Mouse (Mus musculus): ENCODE measurements around the gene Atpaf1. TPM values are rescaled to one million over a fixed set of nuclear protein-coding genes. Genes with fewer than 3 reads are reported as not detected.

Atpaf1 gene
- polyA plus RNA-seq, 1 experiment = 27.6 TPM

DNA sequence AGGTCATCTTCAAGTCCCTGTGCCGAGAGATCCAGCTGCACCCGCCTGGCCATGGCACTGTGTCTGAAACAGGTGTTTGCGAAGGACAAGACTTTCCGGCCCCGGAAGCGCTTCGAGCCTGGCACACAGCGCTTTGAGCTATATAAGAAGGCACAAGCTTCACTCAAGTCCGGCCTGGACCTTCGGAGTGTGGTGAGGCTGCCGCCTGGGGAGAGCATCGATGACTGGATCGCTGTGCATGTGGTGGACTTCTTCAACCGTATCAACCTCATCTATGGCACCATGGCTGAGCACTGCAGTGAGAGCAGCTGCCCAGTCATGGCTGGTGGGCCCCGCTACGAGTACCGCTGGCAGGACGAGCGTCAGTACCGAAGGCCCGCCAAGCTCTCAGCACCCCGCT is 46.6 kb downstream of the Atpaf1 start:
- TF ChIP-seq CTCF (IDR thresholded peaks at IDR 0.05; ENCODE audit: borderline replicate concordance, extremely low read depth, insufficient read depth, insufficient read length) = no peak

DNA sequence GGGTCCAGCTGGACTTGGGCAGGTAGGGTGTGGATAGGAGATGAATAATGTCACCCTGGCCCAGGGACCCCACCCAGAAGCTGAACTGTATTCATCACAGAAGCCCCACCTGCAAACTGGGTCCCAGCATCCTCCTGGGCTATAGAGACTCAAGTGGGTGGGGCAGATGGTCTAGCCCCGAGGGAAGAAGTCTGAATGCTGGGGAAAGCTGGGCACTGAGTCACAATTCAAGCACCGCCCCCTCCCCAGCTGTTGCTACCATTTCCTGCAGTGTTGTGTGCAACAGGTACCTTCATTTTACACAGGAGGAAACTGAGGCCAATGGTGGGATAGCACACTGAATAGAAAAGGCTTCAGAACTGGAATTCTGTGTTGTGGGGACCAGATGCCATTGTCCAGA is 47.4 kb downstream of the Atpaf1 start:
- TF ChIP-seq CTCF (IDR thresholded peaks at IDR 0.05; ENCODE audit: borderline replicate concordance, extremely low read depth, insufficient read depth, insufficient read length) (no peak), POLR2A (IDR thresholded peaks at IDR 0.05; ENCODE audit: borderline replicate concordance, extremely low read depth, insufficient read depth, insufficient read length, poor library complexity, severe bottlenecking) (no peak)
- no peak for DNase-seq (ENCODE audit: low read depth)

More for the DNA sequence above, 46.6 kb downstream of the Atpaf1 start:
- no peak for DNase-seq (ENCODE audit: low read depth)

- no peak for DNase-seq (ENCODE audit: low read depth)
- no peak for TF ChIP-seq POLR2A (IDR thresholded peaks at IDR 0.05; ENCODE audit: borderline replicate concordance, extremely low read depth, insufficient read depth, insufficient read length, poor library complexity, severe bottlenecking)
- TF ChIP-seq CTCF (IDR thresholded peaks at IDR 0.05; ENCODE audit: borderline replicate concordance, extremely low read depth, insufficient read depth, insufficient read length) = no peak
Observed at GRCm38 (mm10) chr4:115835576-115835975, 51.0 kb downstream of the Atpaf1 start.

DNA sequence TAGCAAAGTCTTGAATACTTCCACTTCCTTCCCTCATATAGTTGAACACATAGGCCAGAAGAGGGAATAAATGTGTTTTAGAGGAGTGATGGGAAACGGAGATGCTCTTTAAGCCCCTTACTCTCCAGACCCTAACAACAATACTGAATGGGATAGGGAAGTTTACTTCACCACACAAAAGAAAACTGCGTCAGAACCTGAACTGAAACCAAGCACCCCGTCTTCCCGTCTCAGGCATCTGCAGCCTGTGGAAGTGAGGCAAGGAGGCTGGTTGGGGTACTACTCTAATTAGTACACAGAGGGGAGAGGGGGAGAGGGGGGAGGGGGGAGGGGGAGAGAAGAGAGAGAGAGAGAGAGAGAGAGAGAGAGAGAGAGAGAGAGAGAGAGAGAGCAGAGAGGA is 53.6 kb downstream of the Atpaf1 start:
- DNase-seq (ENCODE audit: low read depth) = no peak
- TF ChIP-seq POLR2A (IDR thresholded peaks at IDR 0.05; ENCODE audit: borderline replicate concordance, extremely low read depth, insufficient read depth, insufficient read length, poor library complexity, severe bottlenecking) (no peak), CTCF (IDR thresholded peaks at IDR 0.05; ENCODE audit: borderline replicate concordance, extremely low read depth, insufficient read depth, insufficient read length) (no peak)

DNA sequence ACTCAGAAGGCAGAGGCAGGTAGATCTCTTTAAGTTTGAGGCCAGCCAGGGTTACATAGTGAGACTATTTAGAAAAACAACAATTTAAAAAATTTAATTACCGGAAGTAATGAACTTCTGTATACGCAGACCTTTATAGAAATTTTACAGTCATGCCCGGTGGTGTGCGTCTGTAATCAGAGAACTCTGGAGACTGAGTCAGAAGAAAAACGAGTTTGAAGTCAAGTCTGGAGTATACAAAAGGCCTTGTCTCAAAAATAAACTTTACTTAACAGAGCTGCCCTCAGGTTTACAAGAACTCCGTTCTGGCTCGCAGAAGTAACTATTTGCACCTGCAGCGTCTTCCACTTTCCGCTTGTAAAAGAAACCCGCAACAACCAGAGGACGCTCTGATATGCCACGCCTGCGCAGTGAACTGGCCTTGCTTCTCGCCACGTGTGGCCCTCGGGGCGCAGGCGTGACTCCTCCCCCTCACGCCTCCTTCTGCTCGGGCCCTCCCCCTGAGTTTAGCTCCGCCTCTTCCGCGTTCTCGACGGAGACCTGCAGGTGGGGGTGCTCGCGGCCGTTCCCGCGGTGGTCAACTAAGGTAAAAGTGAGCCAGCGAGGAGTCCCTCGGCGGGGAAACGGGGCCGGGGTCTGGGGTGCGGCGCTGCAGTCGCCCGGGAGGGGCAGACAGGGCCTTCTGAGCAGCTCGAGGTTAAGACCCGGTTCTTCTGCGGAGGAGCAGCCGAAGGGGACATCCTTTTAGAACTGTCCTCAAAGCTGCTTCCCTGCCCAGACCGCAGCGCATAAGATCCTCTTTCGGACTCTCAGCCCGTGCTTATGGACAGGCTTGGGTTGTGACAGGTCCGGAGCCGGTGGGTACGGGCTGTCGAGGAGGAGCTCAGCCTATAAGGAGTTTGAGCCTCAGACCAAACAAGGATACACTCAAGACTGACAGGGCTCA is 54.4 kb downstream of the Atpaf1 start, which contains the start of gene Mknk1:
TSS of gene Mknk1 (plus strand) at position 503 of the 946 bp plus-strand sequence.
- TF ChIP-seq POLR2A (IDR thresholded peaks at IDR 0.05; ENCODE audit: borderline replicate concordance, extremely low read depth, insufficient read depth, insufficient read length, poor library complexity, severe bottlenecking) = no peak
- no peak for TF ChIP-seq CTCF (IDR thresholded peaks at IDR 0.05; ENCODE audit: borderline replicate concordance, extremely low read depth, insufficient read depth, insufficient read length)
- DNase-seq (ENCODE audit: low read depth) = peak; percentile 97

- no peak for DNase-seq (ENCODE audit: low read depth)
- TF ChIP-seq POLR2A (IDR thresholded peaks at IDR 0.05; ENCODE audit: borderline replicate concordance, extremely low read depth, insufficient read depth, insufficient read length, poor library complexity, severe bottlenecking) (no peak), CTCF (IDR thresholded peaks at IDR 0.05; ENCODE audit: borderline replicate concordance, extremely low read depth, insufficient read depth, insufficient read length) (no peak)
Observed at GRCm38 (mm10) chr4:115839956-115840355, 55.3 kb downstream of the Atpaf1 start.

- no peak for DNase-seq (ENCODE audit: low read depth)
- TF ChIP-seq CTCF (IDR thresholded peaks at IDR 0.05; ENCODE audit: borderline replicate concordance, extremely low read depth, insufficient read depth, insufficient read length) = no peak
- no peak for TF ChIP-seq POLR2A (IDR thresholded peaks at IDR 0.05; ENCODE audit: borderline replicate concordance, extremely low read depth, insufficient read depth, insufficient read length, poor library complexity, severe bottlenecking)
Observed at GRCm38 (mm10) chr4:115840842-115841241, 56.2 kb downstream of the Atpaf1 start.

- no peak for DNase-seq (ENCODE audit: low read depth)
- no peak for TF ChIP-seq POLR2A (IDR thresholded peaks at IDR 0.05; ENCODE audit: borderline replicate concordance, extremely low read depth, insufficient read depth, insufficient read length, poor library complexity, severe bottlenecking)
- TF ChIP-seq CTCF (IDR thresholded peaks at IDR 0.05; ENCODE audit: borderline replicate concordance, extremely low read depth, insufficient read depth, insufficient read length) = no peak
Observed at GRCm38 (mm10) chr4:115846656-115847055, 62.0 kb downstream of the Atpaf1 start.

GRCm38 (mm10) chr4:115847377-115847776 is 62.8 kb downstream of the Atpaf1 start:
- TF ChIP-seq CTCF (IDR thresholded peaks at IDR 0.05; ENCODE audit: borderline replicate concordance, extremely low read depth, insufficient read depth, insufficient read length) = peak; percentile 6; the same call in 1 of the 2 replicates
- no peak for TF ChIP-seq POLR2A (IDR thresholded peaks at IDR 0.05; ENCODE audit: borderline replicate concordance, extremely low read depth, insufficient read depth, insufficient read length, poor library complexity, severe bottlenecking)
- DNase-seq (ENCODE audit: low read depth) = peak; percentile 63

GRCm38 (mm10) chr4:115848083-115848482 is 63.5 kb downstream of the Atpaf1 start:
- no peak for TF ChIP-seq POLR2A (IDR thresholded peaks at IDR 0.05; ENCODE audit: borderline replicate concordance, extremely low read depth, insufficient read depth, insufficient read length, poor library complexity, severe bottlenecking)
- no peak for TF ChIP-seq CTCF (IDR thresholded peaks at IDR 0.05; ENCODE audit: borderline replicate concordance, extremely low read depth, insufficient read depth, insufficient read length)
- no peak for DNase-seq (ENCODE audit: low read depth)

DNA sequence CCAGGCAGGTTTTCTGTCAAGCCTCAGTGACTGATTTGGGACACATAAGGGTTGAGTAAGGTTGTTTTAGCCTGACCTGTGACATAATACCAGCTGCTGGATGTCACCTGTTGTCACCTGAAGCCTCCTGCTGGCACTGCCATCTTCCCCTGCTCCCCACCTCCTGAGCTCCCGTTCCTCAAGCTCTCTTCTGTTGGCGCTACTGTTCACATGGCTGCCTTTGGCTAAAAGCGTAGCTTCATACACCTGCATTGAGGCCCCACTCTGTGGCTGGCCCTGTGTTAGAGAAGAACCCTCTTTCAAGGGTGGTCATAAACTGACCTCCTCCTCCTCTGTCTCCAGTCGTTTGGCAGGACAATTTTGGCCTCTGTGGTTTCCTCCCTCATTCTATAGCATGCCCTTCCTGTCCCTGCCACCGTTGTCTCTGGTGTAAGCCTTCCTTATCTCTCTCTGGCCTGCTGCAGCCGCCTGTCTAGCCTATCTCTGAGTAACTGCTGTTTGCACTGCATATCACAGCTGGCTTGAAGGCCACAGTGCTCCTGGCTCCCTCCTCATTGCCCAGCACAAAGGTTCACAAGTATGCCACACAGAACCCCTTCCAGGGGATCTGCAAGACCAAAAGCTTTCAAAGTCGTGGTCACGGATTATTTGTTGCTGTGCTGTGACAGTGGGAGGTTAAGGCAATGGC is 64.5 kb downstream of the Atpaf1 start:
- TF ChIP-seq CTCF (IDR thresholded peaks at IDR 0.05; ENCODE audit: borderline replicate concordance, extremely low read depth, insufficient read depth, insufficient read length) (no peak), POLR2A (IDR thresholded peaks at IDR 0.05; ENCODE audit: borderline replicate concordance, extremely low read depth, insufficient read depth, insufficient read length, poor library complexity, severe bottlenecking) (no peak)

More for the DNA sequence above, 64.5 kb downstream of the Atpaf1 start:
- no peak for DNase-seq (ENCODE audit: low read depth)

All from brain, embryonic 14.5 days (tissue).